Mouse (Mus musculus): ENCODE measurements around the gene Zfr. TPM values are rescaled to one million over a fixed set of nuclear protein-coding genes. Genes with fewer than 3 reads are reported as not detected.
A peak's percentile ranks its signal among the peaks of the same experiment; 100 is the strongest.

Zfr gene
- polyA plus RNA-seq, 1 experiment, result 124 TPM

DNA sequence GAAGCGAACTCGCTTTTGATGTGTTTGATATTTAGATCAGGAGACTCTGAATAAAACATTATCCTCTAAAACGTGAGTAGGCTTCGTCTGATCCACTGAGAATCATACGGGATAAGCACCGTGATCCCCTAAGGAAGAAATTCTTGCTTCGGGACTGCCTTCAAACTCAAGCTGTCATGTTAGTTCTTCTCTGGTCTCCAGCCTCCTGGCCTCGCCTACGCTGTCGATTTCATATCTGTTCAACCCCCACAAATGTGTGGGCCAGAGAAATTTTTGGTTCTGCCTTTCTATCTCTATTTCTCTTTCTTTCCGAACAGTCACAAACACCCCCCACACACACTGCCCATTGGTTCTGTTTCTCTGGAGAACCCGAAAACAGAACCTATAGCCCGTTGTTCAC lies 35.3 kb upstream of the Zfr start:
- no peaks in the 10 kb centered on the region for H3K4me1 ChIP-seq (ENCODE audit: control insufficient read depth, insufficient read depth, low read length)
- TF ChIP-seq POLR2A (IDR thresholded peaks at IDR 0.05; ENCODE audit: insufficient read depth, low read length), result no peak
- TF ChIP-seq EP300 (IDR thresholded peaks at IDR 0.05; ENCODE audit: insufficient read depth, low read depth, low read length), result no peak
- no peak for TF ChIP-seq CTCF (IDR thresholded peaks at IDR 0.05; ENCODE audit: low read depth, low read length)
- no peaks in the 10 kb centered on the region for H3K27me3 ChIP-seq (ENCODE audit: control insufficient read depth, insufficient read depth, low read length, poor library complexity, severe bottlenecking)
- no peak overlapping the region for H3K9ac ChIP-seq (ENCODE audit: low read depth, poor library complexity, severe bottlenecking)
- no peaks in the 10 kb centered on the region for H3K9me3 ChIP-seq (replicated peaks; ENCODE audit: control insufficient read depth, insufficient read depth, low read length, poor library complexity, severe bottlenecking)
- no peak overlapping the region for H3K4me3 ChIP-seq (ENCODE audit: low read depth, low read length)
- H3K36me3 ChIP-seq (ENCODE audit: control insufficient read depth, insufficient read depth, low read length, poor library complexity, severe bottlenecking), result no peaks in the 10 kb centered on the region
- no peak overlapping the region for H3K27ac ChIP-seq (ENCODE audit: insufficient read depth, low read length)

DNA sequence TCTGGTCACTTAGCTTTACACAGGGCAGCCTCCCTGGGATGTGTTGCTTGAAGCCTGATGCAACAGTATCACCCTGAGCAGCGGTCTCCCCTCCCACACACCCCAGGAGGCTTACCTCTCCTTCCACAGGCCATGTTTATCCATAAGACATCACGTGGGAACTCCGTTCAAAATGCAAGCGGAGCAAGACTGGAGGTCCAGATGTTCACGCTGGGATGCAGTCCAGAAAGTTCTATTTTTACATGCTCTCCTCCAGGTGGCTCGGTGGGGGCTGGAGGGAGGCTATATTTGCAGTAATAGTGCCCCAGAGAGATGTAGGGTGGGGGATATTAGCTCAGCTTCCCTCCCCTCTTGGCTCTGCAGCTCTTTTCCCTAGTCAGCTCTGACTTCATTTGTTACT lies 33.5 kb upstream of the Zfr start:
- Histone ChIP-seq H3K9ac (ENCODE audit: low read depth, poor library complexity, severe bottlenecking) (no peak overlapping the region), H3K4me3 (ENCODE audit: low read depth, low read length) (no peak overlapping the region), H3K9me3 (replicated peaks; ENCODE audit: control insufficient read depth, insufficient read depth, low read length, poor library complexity, severe bottlenecking) (no peaks in the 10 kb centered on the region), H3K27ac (ENCODE audit: insufficient read depth, low read length) (no peak overlapping the region), H3K27me3 (ENCODE audit: control insufficient read depth, insufficient read depth, low read length, poor library complexity, severe bottlenecking) (no peaks in the 10 kb centered on the region), H3K4me1 (ENCODE audit: control insufficient read depth, insufficient read depth, low read length) (no peaks in the 10 kb centered on the region), H3K36me3 (ENCODE audit: control insufficient read depth, insufficient read depth, low read length, poor library complexity, severe bottlenecking) (no peaks in the 10 kb centered on the region)
- TF ChIP-seq CTCF (IDR thresholded peaks at IDR 0.05; ENCODE audit: low read depth, low read length) (no peak), POLR2A (IDR thresholded peaks at IDR 0.05; ENCODE audit: insufficient read depth, low read length) (no peak), EP300 (IDR thresholded peaks at IDR 0.05; ENCODE audit: insufficient read depth, low read depth, low read length) (no peak)

DNA sequence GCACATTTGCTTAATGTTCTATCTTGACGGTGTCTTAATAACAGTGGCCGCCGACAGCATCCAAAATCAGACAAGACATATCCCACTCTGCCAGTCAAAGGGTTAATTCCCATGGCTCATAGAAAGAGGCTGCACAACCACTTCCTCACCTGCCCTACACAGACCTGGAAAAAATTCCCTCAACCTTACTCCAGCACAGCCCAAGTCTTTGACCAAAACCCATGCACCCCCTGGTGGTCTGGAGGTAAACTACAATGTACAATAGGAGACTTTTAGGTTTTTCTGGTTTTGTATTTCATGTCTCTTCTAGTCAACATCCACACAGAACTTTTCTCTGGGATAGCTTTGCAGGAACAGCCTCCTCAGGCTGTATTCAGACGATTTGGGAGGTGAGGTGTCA lies 32.8 kb upstream of the Zfr start:
- Histone ChIP-seq H3K27me3 (ENCODE audit: control insufficient read depth, insufficient read depth, low read length, poor library complexity, severe bottlenecking) (no peaks in the 10 kb centered on the region), H3K4me1 (ENCODE audit: control insufficient read depth, insufficient read depth, low read length) (no peaks in the 10 kb centered on the region), H3K36me3 (ENCODE audit: control insufficient read depth, insufficient read depth, low read length, poor library complexity, severe bottlenecking) (no peaks in the 10 kb centered on the region), H3K4me3 (ENCODE audit: low read depth, low read length) (no peak overlapping the region), H3K9ac (ENCODE audit: low read depth, poor library complexity, severe bottlenecking) (no peak overlapping the region), H3K9me3 (replicated peaks; ENCODE audit: control insufficient read depth, insufficient read depth, low read length, poor library complexity, severe bottlenecking) (no peaks in the 10 kb centered on the region), H3K27ac (ENCODE audit: insufficient read depth, low read length) (no peak overlapping the region)
- TF ChIP-seq CTCF (IDR thresholded peaks at IDR 0.05; ENCODE audit: low read depth, low read length) (peak; percentile 44), POLR2A (IDR thresholded peaks at IDR 0.05; ENCODE audit: insufficient read depth, low read length) (no peak)

DNA sequence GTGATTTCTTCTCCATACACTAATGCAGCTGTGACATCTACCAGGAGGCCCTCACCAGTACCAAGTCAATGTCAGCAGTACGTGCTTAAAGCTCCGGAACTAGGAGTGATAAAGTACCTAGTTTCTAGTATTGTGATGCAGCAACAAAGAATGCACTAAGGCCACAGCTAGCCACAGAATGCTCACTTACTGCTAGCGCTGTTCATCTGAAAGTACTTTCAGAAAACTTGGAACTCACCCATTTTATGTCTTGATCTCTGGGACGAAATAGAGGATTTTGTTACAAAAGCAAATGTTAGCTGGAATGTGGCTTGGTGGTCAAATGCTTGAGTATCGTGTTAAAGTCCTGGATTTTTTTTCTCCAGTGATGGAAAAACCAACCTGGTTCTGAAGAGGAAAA lies 30.0 kb upstream of the Zfr start:
- no peak overlapping the region for H3K27ac ChIP-seq (ENCODE audit: insufficient read depth, low read length)
- no peaks in the 10 kb centered on the region for H3K4me1 ChIP-seq (ENCODE audit: control insufficient read depth, insufficient read depth, low read length)
- H3K27me3 ChIP-seq (ENCODE audit: control insufficient read depth, insufficient read depth, low read length, poor library complexity, severe bottlenecking), result no peaks in the 10 kb centered on the region
- H3K36me3 ChIP-seq (ENCODE audit: control insufficient read depth, insufficient read depth, low read length, poor library complexity, severe bottlenecking), result no peaks in the 10 kb centered on the region
- H3K9ac ChIP-seq (ENCODE audit: low read depth, poor library complexity, severe bottlenecking), result no peak overlapping the region
- no peaks in the 10 kb centered on the region for H3K9me3 ChIP-seq (replicated peaks; ENCODE audit: control insufficient read depth, insufficient read depth, low read length, poor library complexity, severe bottlenecking)
- no peak for TF ChIP-seq CTCF (IDR thresholded peaks at IDR 0.05; ENCODE audit: low read depth, low read length)
- no peak for TF ChIP-seq POLR2A (IDR thresholded peaks at IDR 0.05; ENCODE audit: insufficient read depth, low read length)
- TF ChIP-seq EP300 (IDR thresholded peaks at IDR 0.05; ENCODE audit: insufficient read depth, low read depth, low read length), result no peak
- H3K4me3 ChIP-seq (ENCODE audit: low read depth, low read length), result no peak overlapping the region

DNA sequence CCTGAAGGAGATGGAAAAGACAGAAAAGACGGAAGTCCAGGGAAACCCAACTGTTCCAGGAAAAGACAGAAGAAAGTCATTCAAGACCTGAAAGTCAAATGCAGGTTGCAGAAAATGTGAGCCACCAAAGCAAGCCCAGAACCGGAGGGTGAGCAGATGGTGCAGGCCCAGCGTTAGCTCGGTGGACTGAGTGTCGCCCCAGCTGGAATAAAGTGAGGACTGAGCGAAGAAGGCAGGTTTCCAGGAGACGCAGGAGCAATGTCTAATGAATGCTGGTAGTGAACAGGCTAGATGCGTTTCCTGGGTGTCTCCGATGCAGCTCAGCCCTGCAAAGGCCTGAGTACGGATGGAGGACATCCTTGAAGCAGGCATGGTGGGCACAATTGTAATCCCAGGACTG lies 29.5 kb upstream of the Zfr start:
- Histone ChIP-seq H3K4me3 (ENCODE audit: low read depth, low read length) (no peak overlapping the region), H3K27me3 (ENCODE audit: control insufficient read depth, insufficient read depth, low read length, poor library complexity, severe bottlenecking) (no peaks in the 10 kb centered on the region), H3K36me3 (ENCODE audit: control insufficient read depth, insufficient read depth, low read length, poor library complexity, severe bottlenecking) (no peaks in the 10 kb centered on the region), H3K4me1 (ENCODE audit: control insufficient read depth, insufficient read depth, low read length) (no peaks in the 10 kb centered on the region), H3K27ac (ENCODE audit: insufficient read depth, low read length) (no peak overlapping the region), H3K9ac (ENCODE audit: low read depth, poor library complexity, severe bottlenecking) (no peak overlapping the region), H3K9me3 (replicated peaks; ENCODE audit: control insufficient read depth, insufficient read depth, low read length, poor library complexity, severe bottlenecking) (no peaks in the 10 kb centered on the region)
- no peak for TF ChIP-seq CTCF (IDR thresholded peaks at IDR 0.05; ENCODE audit: low read depth, low read length)
- TF ChIP-seq EP300 (IDR thresholded peaks at IDR 0.05; ENCODE audit: insufficient read depth, low read depth, low read length), result no peak
- TF ChIP-seq POLR2A (IDR thresholded peaks at IDR 0.05; ENCODE audit: insufficient read depth, low read length), result no peak

DNA sequence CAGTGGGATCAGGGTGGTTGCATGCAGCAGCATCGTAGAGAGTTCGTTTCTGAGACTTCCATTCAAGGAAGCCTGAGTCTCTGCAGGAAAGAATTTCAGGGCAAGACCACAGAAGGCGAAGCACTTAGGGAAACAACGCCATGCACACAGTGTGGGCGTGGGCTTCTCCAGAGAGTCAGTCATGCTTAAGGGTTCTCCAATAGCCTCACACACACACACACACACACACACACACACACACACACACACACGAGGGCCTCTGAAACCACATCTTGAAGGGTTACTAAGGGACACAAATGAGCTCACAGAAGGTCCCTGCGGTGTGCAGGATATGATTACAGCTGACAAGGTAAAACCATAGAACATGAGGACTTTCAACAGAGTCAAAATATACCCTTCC lies 27.5 kb upstream of the Zfr start:
- TF ChIP-seq EP300 (IDR thresholded peaks at IDR 0.05; ENCODE audit: insufficient read depth, low read depth, low read length) (no peak), POLR2A (IDR thresholded peaks at IDR 0.05; ENCODE audit: insufficient read depth, low read length) (no peak), CTCF (IDR thresholded peaks at IDR 0.05; ENCODE audit: low read depth, low read length) (no peak)

More for the DNA sequence above, 27.5 kb upstream of the Zfr start:
- no peaks in the 10 kb centered on the region for H3K4me1 ChIP-seq (ENCODE audit: control insufficient read depth, insufficient read depth, low read length)
- no peaks in the 10 kb centered on the region for H3K9me3 ChIP-seq (replicated peaks; ENCODE audit: control insufficient read depth, insufficient read depth, low read length, poor library complexity, severe bottlenecking)
- H3K36me3 ChIP-seq (ENCODE audit: control insufficient read depth, insufficient read depth, low read length, poor library complexity, severe bottlenecking), result no peaks in the 10 kb centered on the region
- H3K4me3 ChIP-seq (ENCODE audit: low read depth, low read length), result no peak overlapping the region
- no peak overlapping the region for H3K27ac ChIP-seq (ENCODE audit: insufficient read depth, low read length)
- no peak overlapping the region for H3K9ac ChIP-seq (ENCODE audit: low read depth, poor library complexity, severe bottlenecking)
- H3K27me3 ChIP-seq (ENCODE audit: control insufficient read depth, insufficient read depth, low read length, poor library complexity, severe bottlenecking), result no peaks in the 10 kb centered on the region
